Mouse (Mus musculus): ENCODE results near the gene Zfp142. TPM values are rescaled to one million over a fixed set of nuclear protein-coding genes. Genes with fewer than 3 reads are reported as not detected.
A peak's percentile ranks its signal among the peaks of the same experiment; 100 is the strongest.

Zfp142 gene
- total RNA-seq (2014; rRNA removed) (13.3 and 15.1 TPM in 2 replicates), polyA plus RNA-seq (2015; fragmentation: Nextera tagmentation; extraction: Ambion mirVana) (5.4 and 5.9 TPM in 2 replicates)

DNA sequence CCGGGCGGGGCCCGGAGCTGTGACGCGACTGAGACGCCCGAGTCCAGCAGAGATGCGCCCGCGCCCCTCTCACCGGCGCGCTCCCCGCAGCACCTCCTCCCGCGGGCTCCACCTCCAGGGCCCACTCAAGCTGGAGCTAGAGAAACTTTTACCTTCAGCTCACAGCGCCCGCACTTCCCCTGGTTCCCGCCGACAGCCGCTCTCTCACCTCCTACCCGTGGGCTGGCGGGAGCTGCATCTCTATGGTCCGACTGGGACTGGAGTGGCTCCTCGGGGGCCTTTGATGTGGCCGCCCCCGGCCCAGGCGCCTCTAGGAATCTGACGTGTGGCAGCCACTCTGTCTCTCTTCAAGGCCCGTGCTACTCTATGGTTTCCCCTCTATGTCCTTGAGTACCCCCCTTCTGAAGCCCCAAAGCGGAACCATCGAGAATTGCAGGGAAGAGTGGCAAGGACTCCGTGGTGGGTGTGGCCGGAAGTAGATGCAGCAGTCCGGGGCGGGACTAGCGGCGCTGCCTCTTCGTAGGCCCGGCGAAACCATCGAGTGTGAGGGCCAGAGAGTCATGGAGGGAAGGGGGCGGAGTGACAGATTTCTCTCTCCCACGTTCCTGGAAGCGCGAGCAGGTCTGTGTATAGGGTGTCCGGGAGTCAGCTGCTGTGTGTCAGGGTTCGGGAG, at the start of gene Zfp142, which contains the start of gene Bcs1l:
Gene Zfp142, minus strand, starts transcription at position 474 of the 673 bp plus-strand sequence.
Gene Bcs1l, plus strand, starts transcription at position 517 of the 673 bp plus-strand sequence.
- Histone ChIP-seq H3K36me3 (ENCODE audit: insufficient read depth, low read length) (peaks cover 17% of the 10 kb centered on the region), H3K4me2 (ENCODE audit: low read depth, low read length) (peak within 1 kb of the TSS; percentile 96), H3K27ac (peak within 1 kb of the TSS; percentile 85), H3K4me3 (ENCODE audit: low read length) (peak within 1 kb of the TSS; percentile 84), H3K9me3 (ENCODE audit: low read length) (no peaks in the 10 kb centered on the region), H3K9ac (replicated peaks; ENCODE audit: low read length) (peak within 1 kb of the TSS; percentile 74), H3K27me3 (ENCODE audit: insufficient read depth, low read length) (no peaks in the 10 kb centered on the region), H3K4me1 (ENCODE audit: insufficient read depth, low read length) (peaks cover 10% of the 10 kb centered on the region; the same call in 1 of the 2 replicates)
- WGBS, result under 1% methylated on average over 48 of the region's 48 CpGs
- DNase-seq (ENCODE audit: low spot score) (peak; percentile 99), ATAC-seq (peak; percentile 99)
- peak; percentile 45 for TF ChIP-seq CTCF (IDR thresholded peaks at IDR 0.05; ENCODE audit: low read depth)

GRCm38 (mm10) chr1:74632734-74633133, 44.7 kb upstream of the Zfp142 start:
- no peak for DNase-seq (ENCODE audit: low spot score)
- TF ChIP-seq CTCF (IDR thresholded peaks at IDR 0.05; ENCODE audit: low read depth), result no peak
- H3K9me3 ChIP-seq (ENCODE audit: low read length), result no peaks in the 10 kb centered on the region
- H3K4me3 ChIP-seq (ENCODE audit: low read length), result no peak overlapping the region
- 86% methylated on average over 4 of the region's 4 CpGs for WGBS
- no peaks in the 10 kb centered on the region for H3K4me1 ChIP-seq (ENCODE audit: insufficient read depth, low read length)
- no peaks in the 10 kb centered on the region for H3K27me3 ChIP-seq (ENCODE audit: insufficient read depth, low read length)
- no peak for ATAC-seq
- no peak overlapping the region for H3K4me2 ChIP-seq (ENCODE audit: low read depth, low read length)
- peaks cover 15% of the 10 kb centered on the region for H3K36me3 ChIP-seq (ENCODE audit: insufficient read depth, low read length)
- no peak overlapping the region for H3K9ac ChIP-seq (replicated peaks; ENCODE audit: low read length)
- H3K27ac ChIP-seq, result no peak overlapping the region

GRCm38 (mm10) chr1:74628001-74628400, 40.0 kb upstream of the Zfp142 start:
- Histone ChIP-seq H3K27ac (no peak overlapping the region), H3K9me3 (ENCODE audit: low read length) (no peaks in the 10 kb centered on the region), H3K4me3 (ENCODE audit: low read length) (no peak overlapping the region), H3K27me3 (ENCODE audit: insufficient read depth, low read length) (no peaks in the 10 kb centered on the region), H3K36me3 (ENCODE audit: insufficient read depth, low read length) (peaks cover 25% of the 10 kb centered on the region), H3K4me1 (ENCODE audit: insufficient read depth, low read length) (no peaks in the 10 kb centered on the region), H3K4me2 (ENCODE audit: low read depth, low read length) (no peak overlapping the region), H3K9ac (replicated peaks; ENCODE audit: low read length) (no peak overlapping the region)
- TF ChIP-seq CTCF (IDR thresholded peaks at IDR 0.05; ENCODE audit: low read depth), result no peak
- WGBS, result 38% methylated on average over 7 of the region's 7 CpGs
- ATAC-seq (no peak), DNase-seq (ENCODE audit: low spot score) (no peak)

DNA sequence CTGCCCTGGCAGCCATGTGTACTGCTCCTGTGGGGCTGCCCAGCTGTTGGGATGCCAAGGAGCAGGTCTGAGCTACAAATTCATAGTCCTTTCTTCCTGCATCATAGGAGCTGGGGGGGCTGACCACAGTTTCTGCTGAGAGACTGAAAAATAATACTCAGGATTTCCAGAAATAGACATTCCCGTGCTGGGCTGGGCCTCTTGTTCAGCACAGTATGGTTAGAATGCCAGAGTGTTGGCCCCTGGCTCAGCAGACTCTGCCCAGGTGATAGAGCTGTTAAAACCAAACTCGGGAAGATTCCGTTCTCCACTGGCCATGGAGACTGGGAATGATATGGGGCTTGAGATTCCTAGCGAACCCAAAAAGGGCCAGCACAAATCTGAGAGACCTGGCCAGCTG, 38.0 kb upstream of the Zfp142 start:
- TF ChIP-seq CTCF (IDR thresholded peaks at IDR 0.05; ENCODE audit: low read depth), result no peak
- peaks cover 35% of the 10 kb centered on the region for H3K36me3 ChIP-seq (ENCODE audit: insufficient read depth, low read length)
- H3K4me2 ChIP-seq (ENCODE audit: low read depth, low read length), result no peak overlapping the region
- H3K27ac ChIP-seq, result no peak overlapping the region
- ATAC-seq, result no peak
- H3K9ac ChIP-seq (replicated peaks; ENCODE audit: low read length), result no peak overlapping the region
- 83% methylated on average over 4 of the region's 4 CpGs for WGBS
- H3K4me1 ChIP-seq (ENCODE audit: insufficient read depth, low read length), result no peaks in the 10 kb centered on the region
- no peaks in the 10 kb centered on the region for H3K9me3 ChIP-seq (ENCODE audit: low read length)
- no peak overlapping the region for H3K4me3 ChIP-seq (ENCODE audit: low read length)
- DNase-seq (ENCODE audit: low spot score), result no peak
- H3K27me3 ChIP-seq (ENCODE audit: insufficient read depth, low read length), result no peaks in the 10 kb centered on the region

- H3K9me3 ChIP-seq (ENCODE audit: low read length), result no peaks in the 10 kb centered on the region
- H3K4me2 ChIP-seq (ENCODE audit: low read depth, low read length), result no peak overlapping the region
- H3K4me1 ChIP-seq (ENCODE audit: insufficient read depth, low read length), result no peaks in the 10 kb centered on the region
- H3K27ac ChIP-seq, result no peak overlapping the region
- no peak for DNase-seq (ENCODE audit: low spot score)
- no peak overlapping the region for H3K4me3 ChIP-seq (ENCODE audit: low read length)
- H3K36me3 ChIP-seq (ENCODE audit: insufficient read depth, low read length), result peaks cover 35% of the 10 kb centered on the region
- no peak for TF ChIP-seq CTCF (IDR thresholded peaks at IDR 0.05; ENCODE audit: low read depth)
- no peak overlapping the region for H3K9ac ChIP-seq (replicated peaks; ENCODE audit: low read length)
- no peak for ATAC-seq
- 97% methylated on average over 1 of the region's 1 CpGs for WGBS
- H3K27me3 ChIP-seq (ENCODE audit: insufficient read depth, low read length), result no peaks in the 10 kb centered on the region
Measured at GRCm38 (mm10) chr1:74624183-74624582, 36.1 kb upstream of the Zfp142 start.

GRCm38 (mm10) chr1:74601267-74601962, 13.4 kb upstream of the Zfp142 start, which contains the start of the genes Rnf25 and Stk36:
TSS of gene Rnf25 (minus strand) at chr1:74601397.
TSS of gene Stk36 (plus strand) at chr1:74601445.
- WGBS, result 10% methylated on average over 25 of the region's 25 CpGs
- Histone ChIP-seq H3K36me3 (ENCODE audit: insufficient read depth, low read length) (peaks cover 8% of the 10 kb centered on the region; the same call in 1 of the 2 replicates), H3K9me3 (ENCODE audit: low read length) (no peaks in the 10 kb centered on the region), H3K27me3 (ENCODE audit: insufficient read depth, low read length) (no peaks in the 10 kb centered on the region), H3K4me1 (ENCODE audit: insufficient read depth, low read length) (peaks cover 15% of the 10 kb centered on the region), H3K9ac (replicated peaks; ENCODE audit: low read length) (peak within 1 kb of the TSS; percentile 70), H3K4me3 (ENCODE audit: low read length) (peak within 1 kb of the TSS; percentile 60), H3K27ac (peak within 1 kb of the TSS; percentile 77), H3K4me2 (ENCODE audit: low read depth, low read length) (peak within 1 kb of the TSS; percentile 93)
- ATAC-seq (peak; percentile 92), DNase-seq (ENCODE audit: low spot score) (peak; percentile 94)
- TF ChIP-seq CTCF (IDR thresholded peaks at IDR 0.05; ENCODE audit: low read depth), result no peak
